Mouse (Mus musculus) heart, embryonic 13.5 days (tissue): ENCODE measurements around the gene Cap2. TPM values are rescaled to one million over a fixed set of nuclear protein-coding genes. Genes with fewer than 3 reads are reported as not detected.

Experiments
- ATAC-seq: fragments of 200-750 bp; cut with Nextera tagmentation; 2 replicates; pipeline ENCODE4 v1.8.0; 2017; ENCODE audit warnings: moderate TSS enrichment; ENCODE audit not compliant: insufficient number of reproducible peaks, low FRiP score, low TSS enrichment; ENCODE audit errors: extremely low read depth
- H3K27ac ChIP-seq: fragments of 300-500 bp; sonication (generic); replicated peaks from 2 replicates; pipeline ENCODE4 v1.5.1; 2015; ENCODE audit warnings: moderate library complexity, mild to moderate bottlenecking, inconsistent platforms
- H3K27me3 ChIP-seq: fragments of 300-500 bp; sonication (generic); replicated peaks from 2 replicates; pipeline ENCODE4 v1.6.1; 2015; ENCODE audit warnings: mild to moderate bottlenecking, inconsistent platforms
- H3K36me3 ChIP-seq: fragments of 300-500 bp; sonication (generic); 2 replicates; pipeline ENCODE4 v1.6.1; 2015; ENCODE audit warnings: mild to moderate bottlenecking, inconsistent platforms
- H3K4me1 ChIP-seq: fragments of 300-500 bp; sonication (generic); 2 replicates; pipeline ENCODE4 v1.6.1; 2015; ENCODE audit warnings: inconsistent platforms
- H3K4me2 ChIP-seq: fragments of 300-500 bp; sonication (generic); 2 replicates; pipeline ENCODE4 v1.6.1; 2015; ENCODE audit warnings: inconsistent platforms, mild to moderate bottlenecking, moderate library complexity
- H3K4me3 ChIP-seq: fragments of 300-500 bp; sonication (generic); 2 replicates; pipeline ENCODE4 v1.5.1; 2015; ENCODE audit warnings: moderate library complexity, mild to moderate bottlenecking, inconsistent platforms
- H3K9ac ChIP-seq: fragments of 300-500 bp; sonication (generic); 2 replicates; pipeline ENCODE4 v1.6.1; 2015; ENCODE audit warnings: inconsistent platforms, mild to moderate bottlenecking, moderate library complexity
- H3K9me3 ChIP-seq: fragments of 300-500 bp; sonication (generic); 2 replicates; pipeline ENCODE4 v1.6.1; 2016; ENCODE audit warnings: inconsistent platforms
- WGBS: fragments of 180-500 bp; shearing (Covaris S2); methylation state at CpG from one replicate; pipeline ENCODE4 v1.1.7; 2015; ENCODE audit warnings: mixed read lengths; 5-methylcytosine and 5-hydroxymethylcytosine counted together
- polyA plus RNA-seq: library from polyadenylated mRNA; unstranded; fragments of >200 nt; fragmentation: Nextera tagmentation; extraction: Ambion mirVana; gene quantifications from 2 replicates; pipeline ENCODE4 v1.2.1, GENCODE M21; 2015

Gene Cap2
- polyA plus RNA-seq, 1 experiment from 2014 or later, result 127 TPM

DNA sequence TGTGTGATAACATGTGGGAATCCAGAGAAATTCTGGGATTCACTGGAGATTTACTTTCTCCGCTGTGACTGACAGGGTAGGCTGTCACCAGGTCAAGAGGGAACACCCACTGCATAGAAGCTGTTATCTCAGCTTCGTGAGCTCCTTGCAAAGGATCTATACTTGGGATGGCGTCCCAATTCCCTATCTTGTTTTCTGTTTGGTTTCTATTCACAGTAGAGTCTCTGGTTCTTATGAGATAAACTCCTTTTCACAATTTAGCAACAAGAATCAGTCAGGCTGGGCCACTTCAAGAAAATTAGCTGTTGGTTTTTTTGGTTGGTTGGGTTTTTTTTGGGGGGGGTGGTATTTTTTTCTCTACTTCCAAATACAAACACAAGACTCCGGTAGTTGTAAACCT lies 7.2 kb downstream of the Cap2 start:
- H3K4me2 ChIP-seq, result peak overlapping the region; percentile 35
- WGBS, result 28% methylated on average over 4 of the region's 4 CpGs
- ATAC-seq, result no peak
- peaks cover 6% of the 10 kb centered on the region for H3K9me3 ChIP-seq
- H3K4me1 ChIP-seq, result peaks cover 37% of the 10 kb centered on the region
- no peak overlapping the region for H3K4me3 ChIP-seq
- H3K9ac ChIP-seq, result peak overlapping the region; percentile 25; the same call in 1 of the 2 replicates
- H3K27me3 ChIP-seq, result no peaks in the 10 kb centered on the region
- H3K27ac ChIP-seq, result peak overlapping the region; percentile 71
- H3K36me3 ChIP-seq, result peaks cover 36% of the 10 kb centered on the region

DNA sequence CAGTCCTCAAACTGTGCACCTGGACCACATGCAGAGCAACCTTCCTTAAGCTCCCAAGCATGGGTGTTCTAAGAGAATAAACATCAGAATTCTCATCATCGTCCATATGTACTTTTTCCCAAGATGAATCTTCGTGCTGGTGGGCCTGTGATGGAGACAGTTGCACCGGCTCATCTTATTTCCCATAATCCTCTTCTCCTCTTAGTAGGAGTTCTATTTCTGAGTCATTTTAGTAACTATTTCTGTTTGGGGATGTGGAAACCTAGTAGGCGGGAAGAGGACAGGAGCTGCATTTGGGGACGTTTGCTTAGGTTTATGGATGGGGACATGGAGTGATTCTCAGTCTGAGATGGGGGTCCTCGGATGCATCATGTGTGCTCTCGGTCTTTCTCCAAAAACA lies 8.8 kb downstream of the Cap2 start:
- peaks cover 6% of the 10 kb centered on the region for H3K9me3 ChIP-seq
- peaks cover 51% of the 10 kb centered on the region for H3K4me1 ChIP-seq
- no peak overlapping the region for H3K4me3 ChIP-seq
- peaks cover 33% of the 10 kb centered on the region for H3K36me3 ChIP-seq
- H3K27ac ChIP-seq, result no peak overlapping the region
- no peaks in the 10 kb centered on the region for H3K27me3 ChIP-seq
- H3K4me2 ChIP-seq, result no peak overlapping the region
- H3K9ac ChIP-seq, result no peak overlapping the region
- no peak for ATAC-seq
- 94% methylated on average over 7 of the region's 7 CpGs for WGBS

DNA sequence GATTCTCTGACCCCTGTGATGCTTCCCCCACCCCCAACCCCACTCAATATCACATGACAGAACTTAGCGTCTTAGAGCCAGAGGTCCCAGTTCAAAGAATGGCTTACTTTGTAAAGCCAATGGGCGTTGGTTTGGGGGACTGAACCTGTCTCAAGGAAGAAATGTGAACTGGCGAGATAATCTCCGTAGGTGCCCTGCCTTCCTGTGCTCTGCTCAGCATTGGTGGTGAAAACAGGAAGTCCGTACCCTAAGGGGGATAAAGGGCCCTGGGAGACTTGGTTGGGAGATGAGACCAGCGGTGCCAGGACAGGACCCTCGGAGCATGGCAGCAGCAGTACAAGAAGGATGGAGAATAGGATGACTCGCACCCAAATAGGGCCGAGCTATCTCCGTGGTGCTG lies 12.8 kb downstream of the Cap2 start:
- 81% methylated on average over 10 of the region's 10 CpGs for WGBS
- H3K36me3 ChIP-seq, result peaks cover 22% of the 10 kb centered on the region
- peak overlapping the region; percentile 91 for H3K27ac ChIP-seq
- ATAC-seq, result no peak
- peaks cover 41% of the 10 kb centered on the region for H3K4me1 ChIP-seq
- H3K9ac ChIP-seq, result no peak overlapping the region
- H3K27me3 ChIP-seq, result no peaks in the 10 kb centered on the region
- H3K9me3 ChIP-seq, result peaks cover 6% of the 10 kb centered on the region
- H3K4me2 ChIP-seq, result no peak overlapping the region
- no peak overlapping the region for H3K4me3 ChIP-seq

DNA sequence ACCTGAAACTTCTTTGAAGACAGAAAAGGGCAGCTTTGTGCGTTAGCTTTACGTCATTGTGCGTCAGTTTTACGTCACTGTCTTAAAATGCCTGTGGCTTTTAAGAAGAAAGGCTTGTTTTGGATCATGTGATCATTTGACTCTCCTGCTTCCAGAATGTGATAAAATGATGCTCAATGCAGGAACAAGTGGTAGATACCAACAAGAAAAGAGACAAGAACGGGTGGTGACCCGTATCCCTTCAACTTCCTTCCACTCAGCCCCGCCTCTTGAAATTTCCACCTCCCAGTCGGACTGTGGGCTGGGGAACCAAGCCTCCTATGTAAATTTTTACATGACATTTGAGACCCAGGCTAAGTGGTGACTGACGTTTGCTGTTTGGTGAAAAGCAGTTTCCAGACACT lies 13.5 kb downstream of the Cap2 start:
- H3K27ac ChIP-seq, result peak overlapping the region; percentile 91
- H3K4me2 ChIP-seq, result peak overlapping the region; percentile 42
- WGBS, result 49% methylated on average over 9 of the region's 9 CpGs

DNA sequence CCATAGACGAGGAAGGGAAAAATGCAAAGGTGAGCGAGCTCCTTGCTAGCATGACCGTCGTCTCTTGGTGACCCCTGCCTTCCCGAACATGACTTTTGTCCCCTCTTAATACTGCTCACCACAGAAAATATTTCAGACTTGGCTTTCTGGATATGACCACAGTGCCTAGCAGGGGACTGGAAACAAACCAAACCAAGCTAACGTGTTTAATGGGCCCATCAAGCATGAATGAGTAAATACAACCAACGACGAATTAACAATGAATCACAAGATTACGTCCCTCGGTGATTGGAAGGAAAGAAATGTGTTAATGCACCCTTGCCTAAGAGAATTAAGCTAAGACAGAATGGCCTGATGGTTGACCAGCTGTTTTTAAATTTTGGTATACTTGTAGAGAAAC lies 13.9 kb downstream of the Cap2 start:
- H3K9me3 ChIP-seq, result peaks cover 6% of the 10 kb centered on the region

More for the DNA sequence above, 13.5 kb downstream of the Cap2 start:
- H3K4me1 ChIP-seq, result peaks cover 40% of the 10 kb centered on the region
- no peaks in the 10 kb centered on the region for H3K27me3 ChIP-seq
- no peak overlapping the region for H3K9ac ChIP-seq
- ATAC-seq, result no peak
- peaks cover 6% of the 10 kb centered on the region for H3K9me3 ChIP-seq
- H3K36me3 ChIP-seq, result peaks cover 17% of the 10 kb centered on the region
- no peak overlapping the region for H3K4me3 ChIP-seq

DNA sequence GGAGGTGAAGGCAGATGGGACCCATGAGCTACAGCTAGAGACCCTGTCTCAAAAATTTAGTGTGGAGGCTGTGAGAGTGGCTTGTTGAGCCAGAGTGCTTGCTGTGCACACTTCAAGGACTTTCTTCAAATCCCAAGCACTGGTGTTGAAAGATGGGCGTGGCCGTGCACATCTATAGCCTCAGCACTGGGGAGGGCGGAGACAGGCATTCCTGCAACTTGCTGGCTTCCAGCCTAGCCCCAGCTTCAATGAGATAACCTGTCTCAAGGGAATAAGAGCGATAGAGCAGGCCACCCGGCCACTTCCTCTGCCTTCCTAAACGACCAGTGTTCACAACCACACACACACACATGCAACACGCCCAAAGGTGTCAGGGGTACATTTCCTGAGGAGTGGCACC lies 14.5 kb downstream of the Cap2 start:
- ATAC-seq, result peak; percentile 69; the same call in 1 of the 2 replicates
- Histone ChIP-seq H3K36me3 (peaks cover 10% of the 10 kb centered on the region), H3K27ac (peak overlapping the region; percentile 91), H3K4me2 (peak overlapping the region; percentile 42), H3K9ac (peak overlapping the region; percentile 51; the same call in 1 of the 2 replicates), H3K4me1 (peaks cover 41% of the 10 kb centered on the region), H3K4me3 (no peak overlapping the region), H3K27me3 (no peaks in the 10 kb centered on the region), H3K9me3 (peaks cover 6% of the 10 kb centered on the region)
- WGBS, result 27% methylated on average over 7 of the region's 7 CpGs

More for the DNA sequence above, 13.9 kb downstream of the Cap2 start:
- ATAC-seq, result no peak
- 60% methylated on average over 10 of the region's 10 CpGs for WGBS
- H3K4me2 ChIP-seq, result peak overlapping the region; percentile 42
- H3K27me3 ChIP-seq, result no peaks in the 10 kb centered on the region
- peak overlapping the region; percentile 51; the same call in 1 of the 2 replicates for H3K9ac ChIP-seq
- H3K4me3 ChIP-seq, result no peak overlapping the region
- H3K36me3 ChIP-seq, result peaks cover 13% of the 10 kb centered on the region
- peaks cover 40% of the 10 kb centered on the region for H3K4me1 ChIP-seq
- H3K27ac ChIP-seq, result peak overlapping the region; percentile 91

DNA sequence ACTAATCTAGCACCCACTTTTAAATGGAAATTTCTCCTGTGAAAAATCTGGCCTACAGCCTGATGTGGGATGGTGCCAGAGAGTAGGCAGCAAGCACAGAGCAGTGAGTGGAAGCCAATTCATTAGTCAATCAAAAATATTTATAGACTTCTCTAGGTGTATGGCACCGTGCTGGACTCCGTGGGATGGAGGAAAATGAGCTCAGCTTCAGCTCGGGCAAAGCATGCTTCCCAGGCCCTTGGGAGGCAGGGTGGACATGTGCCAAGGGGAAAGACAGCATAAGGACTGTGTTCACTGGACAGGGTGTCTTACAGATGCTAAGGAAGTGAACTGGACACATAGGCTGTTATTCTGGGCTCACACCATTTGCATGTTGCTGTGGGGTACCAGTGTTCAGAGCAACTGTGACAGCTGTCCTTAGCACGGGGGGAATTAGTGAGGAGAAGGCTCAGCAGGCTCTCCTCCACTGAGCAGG lies 15.6 kb downstream of the Cap2 start:
- Histone ChIP-seq H3K4me1 (peaks cover 47% of the 10 kb centered on the region), H3K9me3 (peaks cover 2% of the 10 kb centered on the region), H3K9ac (peak overlapping the region; percentile 19; the same call in 1 of the 2 replicates), H3K27me3 (no peaks in the 10 kb centered on the region), H3K4me3 (no peak overlapping the region), H3K4me2 (no peak overlapping the region), H3K27ac (peak overlapping the region; percentile 91), H3K36me3 (peaks cover 6% of the 10 kb centered on the region)
- 36% methylated on average over 4 of the region's 4 CpGs for WGBS
- no peak for ATAC-seq

DNA sequence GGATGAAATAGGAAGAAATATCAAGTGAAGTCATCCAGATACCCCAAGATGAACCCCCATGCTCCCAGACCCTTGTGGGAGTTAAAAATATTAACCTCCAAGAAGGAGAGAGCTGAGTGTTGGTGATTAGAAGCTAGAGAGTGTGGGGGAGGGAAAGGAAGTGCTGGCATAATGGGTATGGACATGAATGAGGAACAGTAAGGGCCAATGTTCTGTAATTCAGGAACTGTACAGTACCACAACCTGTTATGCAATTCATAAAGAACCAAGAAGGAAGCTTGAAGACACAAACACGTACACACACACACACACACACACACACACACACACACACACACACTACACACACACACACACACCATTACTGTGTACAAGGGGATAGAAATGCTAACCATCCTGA lies 19.8 kb downstream of the Cap2 start:
- Histone ChIP-seq H3K9ac (no peak overlapping the region), H3K4me1 (peaks cover 58% of the 10 kb centered on the region), H3K36me3 (peaks cover 8% of the 10 kb centered on the region), H3K27ac (no peak overlapping the region), H3K4me3 (no peak overlapping the region), H3K27me3 (no peaks in the 10 kb centered on the region), H3K4me2 (no peak overlapping the region), H3K9me3 (no peaks in the 10 kb centered on the region)
- WGBS, result 78% methylated on average over 1 of the region's 1 CpGs
- no peak for ATAC-seq

DNA sequence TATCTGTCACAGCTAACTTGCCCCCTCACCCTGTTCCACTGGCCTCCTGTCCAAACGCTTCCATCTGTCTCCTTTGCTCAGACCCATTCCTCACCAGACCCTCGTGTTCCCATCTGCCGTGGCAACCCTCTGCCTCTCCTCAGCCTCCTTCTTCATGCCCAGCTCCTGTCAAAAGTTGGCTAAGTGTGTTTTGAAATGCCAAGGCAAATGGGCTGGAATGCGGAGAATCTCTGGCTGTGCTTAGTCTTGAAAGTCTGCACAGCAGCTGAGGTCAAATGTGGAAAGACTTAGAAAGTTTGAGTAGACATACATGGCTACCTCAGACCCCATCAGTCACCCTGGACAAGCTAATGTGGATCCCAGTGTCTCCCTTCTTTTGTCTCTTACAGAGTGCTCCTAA lies 21.1 kb downstream of the Cap2 start:
- H3K4me1 ChIP-seq, result peaks cover 45% of the 10 kb centered on the region
- peak overlapping the region; percentile 96 for H3K27ac ChIP-seq
- WGBS, result 18% methylated on average over 4 of the region's 4 CpGs
- H3K36me3 ChIP-seq, result peaks cover 18% of the 10 kb centered on the region
- H3K9me3 ChIP-seq, result no peaks in the 10 kb centered on the region
- peak overlapping the region; percentile 75; the same call in 1 of the 2 replicates for H3K9ac ChIP-seq
- H3K27me3 ChIP-seq, result no peaks in the 10 kb centered on the region
- no peak overlapping the region for H3K4me3 ChIP-seq
- no peak; the same call in 1 of the 2 replicates for ATAC-seq
- H3K4me2 ChIP-seq, result peak overlapping the region; percentile 59; the same call in 1 of the 2 replicates

DNA sequence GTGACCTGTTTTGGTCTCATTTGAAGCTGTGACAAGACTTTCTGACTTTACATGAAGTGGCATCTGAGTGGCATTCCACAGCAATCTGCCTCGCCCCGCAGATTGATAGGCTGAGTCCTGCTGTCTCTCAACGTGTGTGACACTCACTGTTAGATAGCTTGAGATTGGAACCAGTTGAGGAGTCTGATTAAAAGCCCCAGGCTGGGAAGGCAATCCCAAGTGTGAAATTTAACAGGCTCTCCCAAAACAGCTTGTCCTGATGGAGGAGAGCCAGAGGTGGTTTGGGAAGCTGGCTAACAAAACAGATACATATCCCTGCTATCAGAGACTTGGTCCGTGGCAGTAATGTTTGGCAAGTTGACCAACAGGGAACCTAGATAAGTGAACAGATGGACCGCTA lies 21.6 kb downstream of the Cap2 start:
- peak; percentile 46; the same call in 1 of the 2 replicates for ATAC-seq
- H3K4me2 ChIP-seq, result peak overlapping the region; percentile 59
- no peak overlapping the region for H3K4me3 ChIP-seq
- peaks cover 42% of the 10 kb centered on the region for H3K4me1 ChIP-seq
- H3K36me3 ChIP-seq, result peaks cover 18% of the 10 kb centered on the region
- H3K9ac ChIP-seq, result peak overlapping the region; percentile 75; the same call in 1 of the 2 replicates
- no peaks in the 10 kb centered on the region for H3K27me3 ChIP-seq
- no peaks in the 10 kb centered on the region for H3K9me3 ChIP-seq
- peak overlapping the region; percentile 96 for H3K27ac ChIP-seq
- 7% methylated on average over 5 of the region's 5 CpGs for WGBS

DNA sequence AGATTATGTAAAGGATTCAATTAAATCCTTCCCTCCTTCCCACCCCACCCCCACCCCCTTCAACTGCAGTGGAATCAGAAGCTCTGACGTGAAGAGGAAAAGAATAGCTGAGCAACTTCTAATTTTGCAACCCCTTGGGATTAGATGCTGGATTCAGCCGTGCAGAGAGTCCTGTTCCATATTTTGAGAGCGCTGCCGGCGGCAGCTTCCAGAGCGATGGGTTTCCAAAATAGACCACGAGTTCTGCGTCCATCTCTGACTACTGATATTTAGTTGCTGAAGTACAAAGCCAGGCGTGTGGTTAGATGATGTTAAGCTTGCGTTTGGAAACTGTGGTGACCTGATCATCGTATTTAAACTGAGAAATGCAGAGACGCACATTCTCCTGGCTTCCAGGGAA lies 22.1 kb downstream of the Cap2 start:
- peak overlapping the region; percentile 75 for H3K9ac ChIP-seq
- 0 out of 2 replicates have a peak overlapping the region, but pooled peaks have one; percentile 4 for H3K4me3 ChIP-seq
- WGBS, result 27% methylated on average over 12 of the region's 12 CpGs

More for the DNA sequence above, 22.1 kb downstream of the Cap2 start:
- Histone ChIP-seq H3K27ac (peak overlapping the region; percentile 96), H3K36me3 (peaks cover 18% of the 10 kb centered on the region), H3K9me3 (no peaks in the 10 kb centered on the region), H3K4me1 (peaks cover 42% of the 10 kb centered on the region), H3K27me3 (no peaks in the 10 kb centered on the region), H3K4me2 (peak overlapping the region; percentile 59)
- ATAC-seq, result no peak
